Mouse (Mus musculus) myocyte (in vitro differentiated cells): ENCODE measurements around the gene Jade1.

Experiments
- MYOD1 ChIP-seq, 3 experiments: IDR thresholded peaks; one replicate each; pipeline ENCODE4 v1.6.1; 2011; ENCODE audit warnings: control low read depth in 2 of 3, low read depth in 2 of 3, mild to moderate bottlenecking in 2 of 3, moderate library complexity in 1 of 3; ENCODE audit not compliant: insufficient read length in 2 of 3, control insufficient read depth in 1 of 3
- POLR2A ChIP-seq: IDR thresholded peaks from one replicate; pipeline ENCODE4 v1.6.1; 2011; ENCODE audit warnings: low read depth, mild to moderate bottlenecking, control low read depth, moderate library complexity; ENCODE audit not compliant: insufficient read length
- TCF12 ChIP-seq: IDR thresholded peaks from one replicate; pipeline ENCODE4 v1.6.1; 2011; ENCODE audit warnings: mild to moderate bottlenecking, control low read depth; ENCODE audit not compliant: poor library complexity, insufficient read depth, severe bottlenecking

DNA sequence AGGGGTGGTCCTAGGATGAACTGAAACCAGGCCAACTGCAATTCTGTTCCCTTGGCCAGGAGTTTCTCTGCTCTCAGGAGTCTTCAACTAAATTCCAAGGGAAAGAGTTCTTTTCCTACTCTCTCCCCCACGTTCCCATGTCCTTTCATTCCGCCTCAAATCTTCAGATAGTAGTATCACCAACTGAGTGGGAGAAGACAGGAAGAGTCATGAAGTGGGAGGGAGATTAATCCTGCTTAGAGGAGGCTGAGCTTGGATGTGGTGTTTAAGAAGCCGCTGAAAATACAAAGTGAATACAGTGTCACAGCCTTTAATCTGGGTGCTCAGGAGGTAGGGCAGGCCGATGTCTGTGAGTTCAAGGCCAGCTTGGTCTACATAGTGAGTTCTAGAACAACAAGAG lies 1.9 kb upstream of the Jade1 start:
- TF ChIP-seq POLR2A (no peak), TCF12 (no peak), MYOD1 (IDR thresholded peaks at IDR 0.05; ENCODE audit: control insufficient read depth in 1 of 3, insufficient read length in 2 of 3, low read depth in 2 of 3) (no peak)
